In the genomic region with DNA sequence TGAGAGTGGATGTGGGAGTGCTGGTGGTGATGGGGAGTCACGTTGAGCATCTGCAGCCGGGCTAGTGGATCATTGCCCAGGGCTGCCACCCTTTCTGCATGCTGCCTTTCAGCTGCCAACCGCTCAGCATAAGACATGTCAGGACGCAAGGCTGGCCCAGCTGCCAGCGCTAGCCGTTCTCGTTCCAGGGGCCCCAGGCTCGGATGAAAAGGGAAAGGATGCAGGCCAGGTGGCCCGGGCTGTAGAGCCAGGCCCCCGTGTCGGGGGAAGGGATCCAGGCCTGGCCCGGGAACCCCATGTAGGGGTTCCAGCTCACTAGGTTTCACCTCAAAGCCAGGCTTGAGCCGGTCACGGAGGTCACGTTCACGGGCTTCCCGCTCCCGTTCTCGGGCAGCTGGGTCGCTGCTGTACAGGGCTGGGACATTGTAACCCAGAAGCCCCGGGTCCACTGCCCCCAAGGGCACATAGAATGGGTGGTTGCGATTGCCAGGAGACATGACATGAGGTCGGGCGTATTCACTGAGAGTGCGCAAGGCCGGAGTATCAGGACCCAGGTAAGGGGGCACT, we compare ENCODE assay signal across 8 mouse cellular contexts. TPM values are rescaled to one million over a fixed set of nuclear protein-coding genes. Genes with fewer than 3 reads are reported as not detected.
DNase-seq lines count a peak whose midpoint lies in the region; ATAC-seq and TF ChIP-seq lines count a peak whose summit lies in the region.

No protein-coding gene starts in this region.

- no peaks in the 10 kb centered on the region; the same call in 1 of the 2 replicates for H3K79me2 ChIP-seq in macrophage (ENCODE audit: inconsistent target)

- no peak for TF ChIP-seq CTCF in lung, embryonic 14.5 days (IDR thresholded peaks at IDR 0.05; ENCODE audit: low read depth)

- peak overlapping the region; percentile 46; the same call in 1 of the 2 replicates for H3K27ac ChIP-seq in lung, embryonic 14.5 days (ENCODE audit: low read depth)
- H3K27ac ChIP-seq in hindbrain, embryonic 12.5 days, result peak overlapping the region; percentile 92
- no peak overlapping the region for H3K27ac ChIP-seq in macrophage

- 69% methylated on average over 26 of the region's 26 CpGs for WGBS in lung, embryonic 14.5 days
- WGBS in hindbrain, embryonic 12.5 days, result 70% methylated on average over 26 of the region's 26 CpGs
- 70% methylated on average over 19 of the region's 26 CpGs for WGBS in macrophage (ENCODE audit: missing documents)

- peaks cover 67% of the 10 kb centered on the region for H3K36me3 ChIP-seq in lung, embryonic 14.5 days (ENCODE audit: insufficient read depth)
- peaks cover 61% of the 10 kb centered on the region for H3K36me3 ChIP-seq in hindbrain, embryonic 12.5 days
- 0 out of 2 replicates have a peak, but pooled peaks cover 5% of the 10 kb centered on the region for H3K36me3 ChIP-seq in macrophage (ENCODE audit: inconsistent target)

- no peaks in the 10 kb centered on the region for H3K9me3 ChIP-seq in lung, embryonic 14.5 days (ENCODE audit: low read depth, low read length)
- no peaks in the 10 kb centered on the region for H3K9me3 ChIP-seq in hindbrain, embryonic 12.5 days (replicated peaks)

- H3K4me1 ChIP-seq in lung, embryonic 14.5 days (ENCODE audit: insufficient read depth), result peaks cover 13% of the 10 kb centered on the region; the same call in 1 of the 2 replicates
- H3K4me1 ChIP-seq in hindbrain, embryonic 12.5 days, result peaks cover 32% of the 10 kb centered on the region

- peak overlapping the region; percentile 29; the same call in 1 of the 2 replicates for H3K9ac ChIP-seq in lung, embryonic 14.5 days
- peak overlapping the region; percentile 55 for H3K9ac ChIP-seq in hindbrain, embryonic 12.5 days

- H3K4me3 ChIP-seq in lung, embryonic 14.5 days (ENCODE audit: low read depth, low read length), result peak overlapping the region; percentile 44
- peak overlapping the region; percentile 51 for H3K4me3 ChIP-seq in hindbrain, embryonic 12.5 days
- H3K4me3 ChIP-seq in macrophage (ENCODE audit: inconsistent target), result peak overlapping the region; percentile 21; the same call in 1 of the 2 replicates

- no peak for ATAC-seq in lung, embryonic 14.5 days (ENCODE audit: insufficient read depth)
- peak; percentile 5 for ATAC-seq in hindbrain, embryonic 12.5 days (ENCODE audit: low FRiP score)

- H3K27me3 ChIP-seq in lung, embryonic 14.5 days (ENCODE audit: insufficient read depth, low read length), result no peaks in the 10 kb centered on the region
- H3K27me3 ChIP-seq in hindbrain, embryonic 12.5 days, result no peaks in the 10 kb centered on the region

- H3K4me2 ChIP-seq in lung, embryonic 14.5 days, result peak overlapping the region; percentile 97
- H3K4me2 ChIP-seq in hindbrain, embryonic 12.5 days (replicated peaks), result peak overlapping the region; percentile 96

- DNase-seq in lung, embryonic 14.5 days, result no peak
- DNase-seq in lung, postnatal 25 days (ENCODE audit: low spot score), result no peak
- peak; percentile 82 for DNase-seq in cerebellum, adult 9-10 months
- no peak for DNase-seq in retina, postnatal 1 day
- no peak for DNase-seq in right cerebral cortex, postnatal 36 days (ENCODE audit: low spot score in 2 of 2)
- no peak for DNase-seq in adipocyte (ENCODE audit: low spot score)

RNA-seq across cellular contexts. Expression of gene Grcc10, which starts 3.7 kb away (rescaled TPM):
- 429 and 440 TPM in 2 replicates for polyA plus RNA-seq in lung, embryonic 14.5 days (2014; fragmentation: Nextera tagmentation; extraction: Ambion mirVana)
- 519 and 565 TPM in 2 replicates for polyA plus RNA-seq in hindbrain, embryonic 12.5 days (2016; fragmentation: Nextera tagmentation; extraction: Ambion mirVana)
- 10 to 100 TPM in 19 of 26 experiments, 1 to 10 TPM in 7; 5.5 to 46.1 (median 17.1) TPM for total RNA-seq in macrophage (2018; cell fraction: chromatin; rRNA removed)
- total RNA-seq in macrophage (2018; cell fraction: cytosol; rRNA removed), result 100 to 1,000 TPM; 123 to 226 (median 148) TPM
- 10 to 100 TPM; 14.9 to 66.2 (median 33.4) TPM for total RNA-seq in macrophage (2018; cell fraction: nucleus; rRNA removed)
- 43.6 to 99.2 TPM (median 63.8 TPM) in 3 replicates for polyA plus RNA-seq in macrophage (2018)

RNA-seq across cellular contexts. Expression of gene Ptpn6, which starts 6.3 kb away (rescaled TPM):
- polyA plus RNA-seq in lung, embryonic 14.5 days (2014; fragmentation: Nextera tagmentation; extraction: Ambion mirVana), result 12.1 and 12.6 TPM in 2 replicates
- polyA plus RNA-seq in hindbrain, embryonic 12.5 days (2016; fragmentation: Nextera tagmentation; extraction: Ambion mirVana), result 5.6 TPM in 2 replicates
- 100 to 1,000 TPM in 17 of 26 experiments, 10 to 100 TPM in 9; 26.9 to 536 (median 152) TPM for total RNA-seq in macrophage (2018; cell fraction: chromatin; rRNA removed)
- 100 to 1,000 TPM; 107 to 454 (median 253) TPM for total RNA-seq in macrophage (2018; cell fraction: cytosol; rRNA removed)
- 100 to 1,000 TPM in 20 of 26 experiments, 10 to 100 TPM in 6; 52.4 to 435 (median 173) TPM for total RNA-seq in macrophage (2018; cell fraction: nucleus; rRNA removed)
- polyA plus RNA-seq in macrophage (2018), result 172 to 251 TPM (median 215 TPM) in 3 replicates

RNA-seq across cellular contexts. Expression of gene Gm45234, which starts 11.0 kb away (rescaled TPM):
- not detected in 2 replicates for polyA plus RNA-seq in lung, embryonic 14.5 days (2014; fragmentation: Nextera tagmentation; extraction: Ambion mirVana)
- not detected in 2 replicates for polyA plus RNA-seq in hindbrain, embryonic 12.5 days (2016; fragmentation: Nextera tagmentation; extraction: Ambion mirVana)
- total RNA-seq in macrophage (2018; cell fraction: chromatin; rRNA removed), result 1 to 10 TPM in 1 of 26 experiments, not detected in 25; 2.2 TPM
- total RNA-seq in macrophage (2018; cell fraction: cytosol; rRNA removed), result under 1 TPM in 7 of 26 experiments, not detected in 19; 0.10 to 0.44 (median 0.19) TPM
- under 1 TPM in 1 of 26 experiments, not detected in 25; 0.28 TPM for total RNA-seq in macrophage (2018; cell fraction: nucleus; rRNA removed)
- polyA plus RNA-seq in macrophage (2018), result not detected in 3 replicates

RNA-seq across cellular contexts. Expression of gene Atn1, which starts 11.5 kb away (rescaled TPM):
- 13.1 and 15.1 TPM in 2 replicates for polyA plus RNA-seq in lung, embryonic 14.5 days (2014; fragmentation: Nextera tagmentation; extraction: Ambion mirVana)
- polyA plus RNA-seq in hindbrain, embryonic 12.5 days (2016; fragmentation: Nextera tagmentation; extraction: Ambion mirVana), result 20.3 and 20.6 TPM in 2 replicates
- 10 to 100 TPM in 25 of 26 experiments, 1 to 10 TPM in 1; 6.9 to 45.0 (median 27.8) TPM for total RNA-seq in macrophage (2018; cell fraction: chromatin; rRNA removed)
- total RNA-seq in macrophage (2018; cell fraction: cytosol; rRNA removed), result 10 to 100 TPM; 20.9 to 33.9 (median 27.3) TPM
- 10 to 100 TPM; 13.0 to 48.5 (median 23.3) TPM for total RNA-seq in macrophage (2018; cell fraction: nucleus; rRNA removed)
- 17.0 to 35.6 TPM (median 21.7 TPM) in 3 replicates for polyA plus RNA-seq in macrophage (2018)

RNA-seq across cellular contexts. Expression of gene Eno2, which starts 24.6 kb away (rescaled TPM):
- 2.2 and 4.1 TPM in 2 replicates for polyA plus RNA-seq in lung, embryonic 14.5 days (2014; fragmentation: Nextera tagmentation; extraction: Ambion mirVana)
- 18.7 and 19.6 TPM in 2 replicates for polyA plus RNA-seq in hindbrain, embryonic 12.5 days (2016; fragmentation: Nextera tagmentation; extraction: Ambion mirVana)
- total RNA-seq in macrophage (2018; cell fraction: chromatin; rRNA removed), result 100 to 1,000 TPM in 25 of 26 experiments, 10 to 100 TPM in 1; 81.3 to 737 (median 196) TPM
- 10 to 100 TPM in 10 of 26 experiments, 1 to 10 TPM in 16; 4.9 to 24.9 (median 9.7) TPM for total RNA-seq in macrophage (2018; cell fraction: cytosol; rRNA removed)
- 100 to 1,000 TPM in 13 of 26 experiments, 10 to 100 TPM in 13; 45.0 to 295 (median 98.8) TPM for total RNA-seq in macrophage (2018; cell fraction: nucleus; rRNA removed)
- polyA plus RNA-seq in macrophage (2018), result 4.8 to 9.6 TPM (median 6.7 TPM) in 3 replicates

Comparison
In these comparisons a context has a peak if more than half of its experiments do, and no peak if none do; other contexts are left out.
1. RNA of gene Ptpn6, which starts 6.3 kb away (polyA plus RNA-seq): 172 to 251 TPM in macrophage; 12.1 to 12.6 TPM in lung, embryonic 14.5 days and 5.6 TPM in hindbrain, embryonic 12.5 days; every median in the first group is over 10 times any median in the second.
2. Peak in every context shown above with its lines, with median percentiles within 50 percentile points of each other: H3K4me3 ChIP-seq.